9 mouse cellular contexts compared by ENCODE assay signal in the genomic region with DNA sequence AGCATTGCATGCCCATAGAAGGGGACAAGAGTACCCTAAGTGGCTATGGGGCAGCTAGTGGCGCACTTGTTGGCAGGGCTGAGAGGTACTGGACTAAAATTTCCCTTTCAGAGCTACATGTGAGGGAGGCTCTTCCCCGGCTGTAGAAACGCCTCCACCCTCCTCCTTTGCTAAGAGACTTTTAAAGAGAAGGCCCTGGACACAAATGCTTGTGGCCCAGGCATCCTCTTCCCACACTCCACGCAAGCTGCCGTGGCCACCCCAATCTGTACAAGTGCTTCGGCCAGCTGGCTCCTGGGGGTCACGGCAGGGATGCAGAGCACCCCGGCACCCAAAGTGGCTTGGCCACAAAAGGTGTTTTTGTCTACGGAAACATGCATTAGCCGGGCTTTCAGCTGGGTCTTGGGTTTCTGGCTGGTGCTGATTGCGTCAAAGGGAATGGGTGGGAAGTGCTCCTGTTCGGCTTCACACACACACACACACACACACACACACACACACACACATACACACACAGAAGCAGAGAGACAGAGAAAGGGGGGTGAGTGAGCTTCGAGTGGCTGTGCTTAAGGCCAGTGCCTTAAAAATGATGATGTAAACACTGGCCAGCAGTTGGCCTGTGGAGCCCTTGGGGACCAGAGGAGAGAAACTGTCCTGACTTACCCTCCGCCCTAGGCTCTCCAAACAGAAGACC. TPM values are rescaled to one million over a fixed set of nuclear protein-coding genes. Genes with fewer than 3 reads are reported as not detected.
DNase-seq lines count a peak whose midpoint lies in the region; ATAC-seq and TF ChIP-seq lines count a peak whose summit lies in the region.
"Had no signal": no experiment of that assay in that cellular context is flagged by ENCODE, and none has a peak within 500 bp of the region (broad histone marks: within the 10 kb centered on the region; RNA-seq: fewer than 3 reads in every experiment).

No protein-coding gene starts in this region.

- H3K27ac ChIP-seq in hindbrain, postnatal 0 days, result peak overlapping the region; percentile 62
- no peak overlapping the region for H3K27ac ChIP-seq in hindbrain, embryonic 13.5 days
- peak overlapping the region; percentile 79 for H3K27ac ChIP-seq in brown adipose tissue, adult 24 weeks (replicated peaks; ENCODE audit: low read depth, low read length)
- peak overlapping the region; percentile 38 to 95 for H3K27ac ChIP-seq in heart, embryonic 14.5 days (replicated peaks in 1 of 2; ENCODE audit: control insufficient read depth in 1 of 2, insufficient read depth in 1 of 2, low read depth in 2 of 2, low read length in 2 of 2)

- no peak for DNase-seq in hindbrain, postnatal 0 days (ENCODE audit: low spot score)
- DNase-seq in lung, adult 18-20 months, result peak; percentile 51 to 62
- no peak for DNase-seq in urinary bladder, postnatal 10 days (ENCODE audit: low spot score)
- DNase-seq in layer of hippocampus, postnatal 25 days (ENCODE audit: extremely low spot score in 1 of 2, low spot score in 1 of 2), result no peak
- DNase-seq in spleen, adult 12 weeks (ENCODE audit: low spot score), result no peak
- DNase-seq: cerebellum, adult 2 months had no signal

- no peak for TF ChIP-seq CTCF in hindbrain, postnatal 0 days (IDR thresholded peaks at IDR 0.05; ENCODE audit: low read depth)

- H3K27me3 ChIP-seq in hindbrain, postnatal 0 days (ENCODE audit: insufficient read depth, low read length), result no peaks in the 10 kb centered on the region
- no peaks in the 10 kb centered on the region for H3K27me3 ChIP-seq in hindbrain, embryonic 13.5 days
- H3K27me3 ChIP-seq in heart, embryonic 14.5 days (ENCODE audit: control insufficient read depth, insufficient read depth, low read length), result no peaks in the 10 kb centered on the region

- WGBS in hindbrain, postnatal 0 days, result 71% methylated on average over 14 of the region's 14 CpGs
- 86% methylated on average over 14 of the region's 14 CpGs for WGBS in hindbrain, embryonic 13.5 days
- WGBS in heart, embryonic 14.5 days, result 72% methylated on average over 14 of the region's 14 CpGs

- H3K9me3 ChIP-seq in hindbrain, postnatal 0 days (ENCODE audit: low read length), result no peaks in the 10 kb centered on the region
- H3K9me3 ChIP-seq in hindbrain, embryonic 13.5 days, result no peaks in the 10 kb centered on the region
- H3K9me3 ChIP-seq in heart, embryonic 14.5 days (ENCODE audit: control insufficient read depth, low read length), result no peaks in the 10 kb centered on the region

- H3K4me3 ChIP-seq in hindbrain, postnatal 0 days (ENCODE audit: low read length), result no peak overlapping the region
- no peak overlapping the region for H3K4me3 ChIP-seq in hindbrain, embryonic 13.5 days
- H3K4me3 ChIP-seq in brown adipose tissue, adult 24 weeks (ENCODE audit: insufficient read depth, low read depth, low read length), result no peak overlapping the region
- no peak overlapping the region for H3K4me3 ChIP-seq in heart, embryonic 14.5 days (ENCODE audit: control insufficient read depth in 1 of 2, insufficient read depth in 1 of 2, low read depth in 1 of 2, low read length in 2 of 2)

- no peak overlapping the region for H3K9ac ChIP-seq in hindbrain, postnatal 0 days (replicated peaks; ENCODE audit: low read length)
- no peak overlapping the region for H3K9ac ChIP-seq in hindbrain, embryonic 13.5 days
- H3K9ac ChIP-seq in heart, embryonic 14.5 days (ENCODE audit: low read length), result peak overlapping the region; percentile 63; the same call in 1 of the 2 replicates

- no peak overlapping the region for H3K4me2 ChIP-seq in hindbrain, postnatal 0 days (ENCODE audit: low read depth, low read length)
- no peak overlapping the region for H3K4me2 ChIP-seq in hindbrain, embryonic 13.5 days
- H3K4me2 ChIP-seq in heart, embryonic 14.5 days (ENCODE audit: low read length), result no peak overlapping the region

- H3K4me1 ChIP-seq in hindbrain, postnatal 0 days (ENCODE audit: insufficient read depth, low read length), result peaks cover 17% of the 10 kb centered on the region
- H3K4me1 ChIP-seq in hindbrain, embryonic 13.5 days (replicated peaks), result peaks cover 23% of the 10 kb centered on the region
- H3K4me1 ChIP-seq in brown adipose tissue, adult 24 weeks (ENCODE audit: control insufficient read depth, insufficient read depth, insufficient read length, low read length), result peaks cover 40% of the 10 kb centered on the region
- peaks cover 72 to 76% of the 10 kb centered on the region in 2 experiments for H3K4me1 ChIP-seq in heart, embryonic 14.5 days (ENCODE audit: control insufficient read depth in 2 of 2, insufficient read depth in 2 of 2, low read length in 2 of 2)

- H3K36me3 ChIP-seq in hindbrain, postnatal 0 days (ENCODE audit: insufficient read depth, low read length), result no peaks in the 10 kb centered on the region
- H3K36me3 ChIP-seq in hindbrain, embryonic 13.5 days, result peaks cover 6% of the 10 kb centered on the region; the same call in 1 of the 2 replicates
- no peaks in the 10 kb centered on the region for H3K36me3 ChIP-seq in heart, embryonic 14.5 days (ENCODE audit: control insufficient read depth, insufficient read depth, low read length)

- ATAC-seq in hindbrain, postnatal 0 days, result no peak
- no peak for ATAC-seq in hindbrain, embryonic 13.5 days (ENCODE audit: low FRiP score)
- ATAC-seq in heart, embryonic 14.5 days (ENCODE audit: insufficient number of reproducible peaks, insufficient read depth, low FRiP score, low read depth), result no peak

RNA-seq across cellular contexts. Expression of gene Atp2a2, which starts 23.4 kb away (rescaled TPM):
- 200 and 204 TPM in 2 replicates for total RNA-seq in hindbrain, postnatal 0 days (2014; rRNA removed)
- polyA plus RNA-seq in hindbrain, postnatal 0 days (2015; fragmentation: Nextera tagmentation; extraction: Ambion mirVana), result 46.2 and 47.4 TPM in 2 replicates
- polyA plus RNA-seq in hindbrain, embryonic 13.5 days (2015; fragmentation: Nextera tagmentation; extraction: Ambion mirVana), result 39.4 and 41.2 TPM in 2 replicates
- polyA plus RNA-seq in brown adipose tissue, adult 24 weeks (2012; ENCODE audit: insufficient read depth, insufficient read length, missing spikeins), result 77.3 and 79.4 TPM in 2 replicates
- polyA plus RNA-seq in heart, embryonic 14.5 days (2014; fragmentation: Nextera tagmentation; extraction: Ambion mirVana), result 472 and 483 TPM in 2 replicates
- 100 to 1,000 TPM; 629 to 650 TPM for total RNA-seq in layer of hippocampus, postnatal 25 days (2021)

Comparison
In these comparisons a context has a peak if more than half of its experiments do, and no peak if none do; other contexts are left out.
1. DNase-seq: peak in lung, adult 18-20 months (2 of 2); none in hindbrain, postnatal 0 days (single experiment), urinary bladder, postnatal 10 days (single experiment), layer of hippocampus, postnatal 25 days (0 of 2) and spleen, adult 12 weeks (single experiment).